Mouse (Mus musculus) heart, embryonic 13.5 days (tissue): ENCODE measurements at regions not wholly inside any gene's neighbourhood (a gene's known extent, or its start where the extent isn't known, plus 50 kb on each side); places are given as distances from the start of the nearest gene placed in this dataset.

Experiments used
- ATAC-seq: fragments of 200-750 bp; cut with Nextera tagmentation; 2 replicates; pipeline ENCODE4 v1.8.0; 2017; ENCODE audit warnings: moderate TSS enrichment; ENCODE audit not compliant: insufficient number of reproducible peaks, low FRiP score, low TSS enrichment; ENCODE audit errors: extremely low read depth
- H3K27ac ChIP-seq: fragments of 300-500 bp; sonication (generic); replicated peaks from 2 replicates; pipeline ENCODE4 v1.5.1; 2015; ENCODE audit warnings: moderate library complexity, mild to moderate bottlenecking, inconsistent platforms
- H3K27me3 ChIP-seq: fragments of 300-500 bp; sonication (generic); replicated peaks from 2 replicates; pipeline ENCODE4 v1.6.1; 2015; ENCODE audit warnings: mild to moderate bottlenecking, inconsistent platforms
- H3K36me3 ChIP-seq: fragments of 300-500 bp; sonication (generic); 2 replicates; pipeline ENCODE4 v1.6.1; 2015; ENCODE audit warnings: mild to moderate bottlenecking, inconsistent platforms
- H3K4me1 ChIP-seq: fragments of 300-500 bp; sonication (generic); 2 replicates; pipeline ENCODE4 v1.6.1; 2015; ENCODE audit warnings: inconsistent platforms
- H3K4me2 ChIP-seq: fragments of 300-500 bp; sonication (generic); 2 replicates; pipeline ENCODE4 v1.6.1; 2015; ENCODE audit warnings: inconsistent platforms, mild to moderate bottlenecking, moderate library complexity
- H3K4me3 ChIP-seq: fragments of 300-500 bp; sonication (generic); 2 replicates; pipeline ENCODE4 v1.5.1; 2015; ENCODE audit warnings: moderate library complexity, mild to moderate bottlenecking, inconsistent platforms
- H3K9ac ChIP-seq: fragments of 300-500 bp; sonication (generic); 2 replicates; pipeline ENCODE4 v1.6.1; 2015; ENCODE audit warnings: inconsistent platforms, mild to moderate bottlenecking, moderate library complexity
- H3K9me3 ChIP-seq: fragments of 300-500 bp; sonication (generic); 2 replicates; pipeline ENCODE4 v1.6.1; 2016; ENCODE audit warnings: inconsistent platforms
- WGBS: fragments of 180-500 bp; shearing (Covaris S2); methylation state at CpG from one replicate; pipeline ENCODE4 v1.1.7; 2015; ENCODE audit warnings: mixed read lengths; 5-methylcytosine and 5-hydroxymethylcytosine counted together

- ATAC-seq, result no peak
- H3K27ac ChIP-seq, result no peak overlapping the region
- H3K4me3 ChIP-seq, result peak overlapping the region; percentile 36
- peaks cover 13% of the 10 kb centered on the region for H3K4me1 ChIP-seq
- WGBS, result 19% methylated on average over 22 of the region's 22 CpGs
- no peaks in the 10 kb centered on the region for H3K36me3 ChIP-seq
- peak overlapping the region; percentile 65 for H3K4me2 ChIP-seq
- peaks cover 10% of the 10 kb centered on the region for H3K9me3 ChIP-seq
- H3K27me3 ChIP-seq, result no peaks in the 10 kb centered on the region
- H3K9ac ChIP-seq, result peak overlapping the region; percentile 65
Measured at GRCm38 (mm10) chr4:32074399-32075296, 110.8 kb downstream of the Map3k7 start.

GRCm38 (mm10) chr4:32076391-32076925 lies 112.6 kb downstream of the Map3k7 start:
- H3K4me1 ChIP-seq, result peaks cover 13% of the 10 kb centered on the region
- no peak overlapping the region for H3K4me2 ChIP-seq
- H3K27me3 ChIP-seq, result no peaks in the 10 kb centered on the region
- H3K9ac ChIP-seq, result no peak overlapping the region
- no peak overlapping the region for H3K27ac ChIP-seq
- WGBS, result 77% methylated on average over 12 of the region's 12 CpGs
- H3K36me3 ChIP-seq, result no peaks in the 10 kb centered on the region
- H3K9me3 ChIP-seq, result no peaks in the 10 kb centered on the region
- no peak for ATAC-seq
- H3K4me3 ChIP-seq, result no peak overlapping the region

GRCm38 (mm10) chr4:32083456-32083855 lies 119.6 kb downstream of the Map3k7 start:
- Histone ChIP-seq H3K36me3 (no peaks in the 10 kb centered on the region), H3K4me3 (no peak overlapping the region), H3K4me1 (no peaks in the 10 kb centered on the region), H3K27me3 (no peaks in the 10 kb centered on the region), H3K4me2 (no peak overlapping the region), H3K9ac (no peak overlapping the region), H3K9me3 (no peaks in the 10 kb centered on the region), H3K27ac (no peak overlapping the region)
- 75% methylated on average over 8 of the region's 8 CpGs for WGBS
- ATAC-seq, result no peak

- H3K9ac ChIP-seq, result no peak overlapping the region
- H3K4me1 ChIP-seq, result no peaks in the 10 kb centered on the region
- H3K36me3 ChIP-seq, result no peaks in the 10 kb centered on the region
- 88% methylated on average over 10 of the region's 10 CpGs for WGBS
- H3K4me2 ChIP-seq, result no peak overlapping the region
- no peak overlapping the region for H3K4me3 ChIP-seq
- ATAC-seq, result no peak
- no peak overlapping the region for H3K27ac ChIP-seq
- H3K27me3 ChIP-seq, result no peaks in the 10 kb centered on the region
- no peaks in the 10 kb centered on the region for H3K9me3 ChIP-seq
Measured at GRCm38 (mm10) chr4:32084250-32084869, 120.5 kb downstream of the Map3k7 start.

GRCm38 (mm10) chr4:32085040-32085439 lies 121.1 kb downstream of the Map3k7 start:
- Histone ChIP-seq H3K27ac (no peak overlapping the region), H3K27me3 (no peaks in the 10 kb centered on the region), H3K4me2 (no peak overlapping the region), H3K36me3 (no peaks in the 10 kb centered on the region), H3K9ac (no peak overlapping the region), H3K9me3 (no peaks in the 10 kb centered on the region), H3K4me1 (no peaks in the 10 kb centered on the region), H3K4me3 (no peak overlapping the region)
- no peak for ATAC-seq
- 83% methylated on average over 2 of the region's 2 CpGs for WGBS

- H3K27me3 ChIP-seq, result no peaks in the 10 kb centered on the region
- ATAC-seq, result no peak
- H3K27ac ChIP-seq, result no peak overlapping the region
- H3K9ac ChIP-seq, result no peak overlapping the region
- no peaks in the 10 kb centered on the region for H3K36me3 ChIP-seq
- no peak overlapping the region for H3K4me3 ChIP-seq
- no peaks in the 10 kb centered on the region for H3K9me3 ChIP-seq
- no peaks in the 10 kb centered on the region for H3K4me1 ChIP-seq
- 72% methylated on average over 10 of the region's 10 CpGs for WGBS
- no peak overlapping the region for H3K4me2 ChIP-seq
Measured at GRCm38 (mm10) chr4:32091086-32091485, 127.2 kb downstream of the Map3k7 start.

- no peak for ATAC-seq
- H3K27me3 ChIP-seq, result no peaks in the 10 kb centered on the region
- no peak overlapping the region for H3K27ac ChIP-seq
- no peaks in the 10 kb centered on the region for H3K9me3 ChIP-seq
- H3K4me1 ChIP-seq, result no peaks in the 10 kb centered on the region
- no peak overlapping the region for H3K4me2 ChIP-seq
- H3K9ac ChIP-seq, result no peak overlapping the region
- no peak overlapping the region for H3K4me3 ChIP-seq
- 90% methylated on average over 17 of the region's 17 CpGs for WGBS
- H3K36me3 ChIP-seq, result no peaks in the 10 kb centered on the region
Measured at GRCm38 (mm10) chr4:32092320-32093041, 128.6 kb downstream of the Map3k7 start.

GRCm38 (mm10) chr4:32098233-32098632 lies 134.3 kb downstream of the Map3k7 start:
- H3K4me2 ChIP-seq, result no peak overlapping the region
- H3K4me3 ChIP-seq, result no peak overlapping the region
- WGBS, result 71% methylated on average over 9 of the region's 9 CpGs
- no peaks in the 10 kb centered on the region for H3K9me3 ChIP-seq
- H3K27me3 ChIP-seq, result no peaks in the 10 kb centered on the region
- H3K9ac ChIP-seq, result no peak overlapping the region
- no peaks in the 10 kb centered on the region for H3K36me3 ChIP-seq
- H3K4me1 ChIP-seq, result peaks cover 14% of the 10 kb centered on the region
- ATAC-seq, result no peak
- H3K27ac ChIP-seq, result no peak overlapping the region

GRCm38 (mm10) chr4:32101002-32101401 lies 137.1 kb downstream of the Map3k7 start:
- no peaks in the 10 kb centered on the region for H3K27me3 ChIP-seq
- H3K4me1 ChIP-seq, result peaks cover 15% of the 10 kb centered on the region
- H3K27ac ChIP-seq, result no peak overlapping the region
- no peak for ATAC-seq
- H3K4me3 ChIP-seq, result no peak overlapping the region
- no peaks in the 10 kb centered on the region for H3K36me3 ChIP-seq
- no peak overlapping the region for H3K9ac ChIP-seq
- no peaks in the 10 kb centered on the region for H3K9me3 ChIP-seq
- WGBS, result 44% methylated on average over 5 of the region's 5 CpGs
- H3K4me2 ChIP-seq, result no peak overlapping the region

- peak overlapping the region; percentile 61 for H3K27ac ChIP-seq
- H3K27me3 ChIP-seq, result no peaks in the 10 kb centered on the region
- no peak overlapping the region; the same call in 1 of the 2 replicates for H3K4me3 ChIP-seq
- H3K9ac ChIP-seq, result peak overlapping the region; percentile 24; the same call in 1 of the 2 replicates
- WGBS, result 8% methylated on average over 5 of the region's 5 CpGs
- no peak for ATAC-seq
- H3K9me3 ChIP-seq, result no peaks in the 10 kb centered on the region
- no peaks in the 10 kb centered on the region for H3K36me3 ChIP-seq
- H3K4me2 ChIP-seq, result peak overlapping the region; percentile 48
- peaks cover 18% of the 10 kb centered on the region for H3K4me1 ChIP-seq
Measured at GRCm38 (mm10) chr4:32106664-32107171, 131.9 kb upstream of the Bach2 start.

GRCm38 (mm10) chr4:32122320-32122719 lies 116.3 kb upstream of the Bach2 start:
- Histone ChIP-seq H3K27me3 (no peaks in the 10 kb centered on the region), H3K4me3 (no peak overlapping the region), H3K36me3 (no peaks in the 10 kb centered on the region), H3K4me1 (no peaks in the 10 kb centered on the region), H3K9ac (no peak overlapping the region), H3K4me2 (no peak overlapping the region), H3K27ac (no peak overlapping the region), H3K9me3 (no peaks in the 10 kb centered on the region)
- WGBS, result 78% methylated on average over 6 of the region's 6 CpGs
- ATAC-seq, result no peak
